Mouse (Mus musculus) intestine, embryonic 15.5 days (tissue): Measurements from ENCODE around the gene Zfyve28. TPM values are rescaled to one million over a fixed set of nuclear protein-coding genes. Genes with fewer than 3 reads are reported as not detected.

Source experiments
- ATAC-seq: fragments of 200-750 bp; cut with Nextera tagmentation; 2 replicates; pipeline ENCODE4 v1.8.0; 2017; ENCODE audit warnings: moderate TSS enrichment, moderate library complexity
- H3K27ac ChIP-seq: fragments of 300-500 bp; sonication (generic); 2 replicates; pipeline ENCODE4 v1.5.1; 2015; ENCODE audit warnings: mild to moderate bottlenecking, inconsistent platforms
- H3K27me3 ChIP-seq: fragments of 300-500 bp; sonication (generic); replicated peaks from 2 replicates; pipeline ENCODE4 v1.6.1; 2015; ENCODE audit warnings: inconsistent platforms
- H3K36me3 ChIP-seq: fragments of 300-500 bp; sonication (generic); 2 replicates; pipeline ENCODE4 v1.6.1; 2015; ENCODE audit warnings: inconsistent platforms
- H3K4me1 ChIP-seq: fragments of 300-500 bp; sonication (generic); replicated peaks from 2 replicates; pipeline ENCODE4 v1.6.1; 2015; ENCODE audit warnings: inconsistent platforms
- H3K4me2 ChIP-seq: fragments of 300-500 bp; sonication (generic); replicated peaks from 2 replicates; pipeline ENCODE4 v1.6.1; 2015; ENCODE audit warnings: mild to moderate bottlenecking, inconsistent platforms
- H3K4me3 ChIP-seq: fragments of 300-500 bp; sonication (generic); replicated peaks from 2 replicates; pipeline ENCODE4 v1.5.1; 2015; ENCODE audit warnings: inconsistent platforms
- H3K9ac ChIP-seq: fragments of 300-500 bp; sonication (generic); 2 replicates; pipeline ENCODE4 v1.6.1; 2015; ENCODE audit warnings: inconsistent platforms
- H3K9me3 ChIP-seq: fragments of 300-500 bp; sonication (generic); 2 replicates; pipeline ENCODE4 v1.6.1; 2016; ENCODE audit warnings: inconsistent platforms
- WGBS: fragments of 180-500 bp; shearing (Covaris S2); methylation state at CpG from one replicate; pipeline ENCODE4 v1.1.7; 2015; 5-methylcytosine and 5-hydroxymethylcytosine counted together
- polyA plus RNA-seq: library from polyadenylated mRNA; unstranded; fragments of >200 nt; fragmentation: Nextera tagmentation; extraction: Ambion mirVana; gene quantifications from 2 replicates; pipeline ENCODE4 v1.2.1, GENCODE M21; 2015

Zfyve28 gene
- polyA plus RNA-seq, 1 experiment from 2014 or later: 0.65 TPM

- Histone ChIP-seq H3K27me3 (no peaks in the 10 kb centered on the region), H3K27ac (no peak overlapping the region), H3K36me3 (no peaks in the 10 kb centered on the region), H3K9me3 (no peaks in the 10 kb centered on the region), H3K4me1 (peaks cover 7% of the 10 kb centered on the region; the same call in 1 of the 2 replicates), H3K4me3 (no peak overlapping the region), H3K9ac (no peak overlapping the region), H3K4me2 (no peak overlapping the region)
- ATAC-seq: no peak
- WGBS: 46% methylated on average over 5 of the region's 5 CpGs
These were observed 69.6 kb downstream of the Zfyve28 start for GRCm38 (mm10) chr5:34218672-34219071.

- WGBS: 42% methylated on average over 9 of the region's 9 CpGs
These were observed 70.5 kb downstream of the Zfyve28 start for GRCm38 (mm10) chr5:34217756-34218155.

GRCm38 (mm10) chr5:34216025-34216424 lies 72.2 kb downstream of the Zfyve28 start:
- 75% methylated on average over 7 of the region's 7 CpGs for WGBS

More at GRCm38 (mm10) chr5:34217756-34218155, 70.5 kb downstream of the Zfyve28 start:
- Histone ChIP-seq H3K27ac (no peak overlapping the region), H3K27me3 (no peaks in the 10 kb centered on the region), H3K36me3 (no peaks in the 10 kb centered on the region), H3K9ac (no peak overlapping the region), H3K4me2 (no peak overlapping the region), H3K9me3 (no peaks in the 10 kb centered on the region), H3K4me1 (peaks cover 9% of the 10 kb centered on the region; the same call in 1 of the 2 replicates), H3K4me3 (no peak overlapping the region)
- no peak for ATAC-seq

GRCm38 (mm10) chr5:34213659-34214058 lies 74.6 kb downstream of the Zfyve28 start:
- no peak overlapping the region for H3K4me2 ChIP-seq
- H3K9ac ChIP-seq: no peak overlapping the region
- H3K4me3 ChIP-seq: no peak overlapping the region
- WGBS: 54% methylated on average over 8 of the region's 8 CpGs
- H3K9me3 ChIP-seq: no peaks in the 10 kb centered on the region
- no peaks in the 10 kb centered on the region for H3K27me3 ChIP-seq
- no peak for ATAC-seq
- H3K36me3 ChIP-seq: no peaks in the 10 kb centered on the region
- no peak overlapping the region for H3K27ac ChIP-seq
- H3K4me1 ChIP-seq: peaks cover 6% of the 10 kb centered on the region; the same call in 1 of the 2 replicates

More at GRCm38 (mm10) chr5:34216025-34216424, 72.2 kb downstream of the Zfyve28 start:
- Histone ChIP-seq H3K36me3 (no peaks in the 10 kb centered on the region), H3K4me2 (no peak overlapping the region), H3K4me1 (peaks cover 9% of the 10 kb centered on the region; the same call in 1 of the 2 replicates), H3K9ac (no peak overlapping the region), H3K4me3 (no peak overlapping the region), H3K27me3 (no peaks in the 10 kb centered on the region), H3K27ac (no peak overlapping the region), H3K9me3 (no peaks in the 10 kb centered on the region)
- no peak for ATAC-seq

- Histone ChIP-seq H3K9me3 (no peaks in the 10 kb centered on the region), H3K4me1 (peaks cover 4% of the 10 kb centered on the region; the same call in 1 of the 2 replicates), H3K4me3 (no peak overlapping the region), H3K4me2 (no peak overlapping the region), H3K9ac (no peak overlapping the region), H3K27me3 (no peaks in the 10 kb centered on the region), H3K27ac (no peak overlapping the region), H3K36me3 (no peaks in the 10 kb centered on the region)
- WGBS: 3% methylated on average over 1 of the region's 1 CpGs
- peak; percentile 77 for ATAC-seq
These were observed 78.0 kb downstream of the Zfyve28 start for GRCm38 (mm10) chr5:34210279-34210678.

- Histone ChIP-seq H3K4me3 (no peak overlapping the region), H3K4me1 (no peaks in the 10 kb centered on the region), H3K27ac (no peak overlapping the region), H3K9me3 (no peaks in the 10 kb centered on the region), H3K36me3 (no peaks in the 10 kb centered on the region), H3K27me3 (no peaks in the 10 kb centered on the region), H3K9ac (no peak overlapping the region), H3K4me2 (no peak overlapping the region)
- 26% methylated on average over 3 of the region's 3 CpGs for WGBS
- no peak for ATAC-seq
These were observed 80.7 kb downstream of the Zfyve28 start for GRCm38 (mm10) chr5:34207503-34207902.

- H3K4me2 ChIP-seq: no peak overlapping the region
- no peak overlapping the region for H3K27ac ChIP-seq
- no peak for ATAC-seq
- H3K36me3 ChIP-seq: no peaks in the 10 kb centered on the region
- no peaks in the 10 kb centered on the region for H3K9me3 ChIP-seq
- no peak overlapping the region for H3K9ac ChIP-seq
- WGBS: 84% methylated on average over 2 of the region's 2 CpGs
- no peak overlapping the region for H3K4me3 ChIP-seq
- H3K4me1 ChIP-seq: no peaks in the 10 kb centered on the region
- H3K27me3 ChIP-seq: no peaks in the 10 kb centered on the region
These were observed 82.5 kb downstream of the Zfyve28 start for GRCm38 (mm10) chr5:34205788-34206187.

- no peak overlapping the region for H3K4me2 ChIP-seq
- H3K36me3 ChIP-seq: no peaks in the 10 kb centered on the region
- no peak overlapping the region for H3K27ac ChIP-seq
- 88% methylated on average over 2 of the region's 2 CpGs for WGBS
- H3K9me3 ChIP-seq: no peaks in the 10 kb centered on the region
- no peak overlapping the region for H3K9ac ChIP-seq
- H3K4me3 ChIP-seq: no peak overlapping the region
- H3K4me1 ChIP-seq: no peaks in the 10 kb centered on the region
- H3K27me3 ChIP-seq: no peaks in the 10 kb centered on the region
- no peak for ATAC-seq
These were observed 83.3 kb downstream of the Zfyve28 start for GRCm38 (mm10) chr5:34204911-34205310.

GRCm38 (mm10) chr5:34202006-34202405 lies 86.2 kb downstream of the Zfyve28 start:
- no peaks in the 10 kb centered on the region for H3K9me3 ChIP-seq
- no peak overlapping the region for H3K4me2 ChIP-seq
- 73% methylated on average over 4 of the region's 4 CpGs for WGBS
- H3K4me3 ChIP-seq: no peak overlapping the region
- ATAC-seq: no peak
- no peak overlapping the region for H3K27ac ChIP-seq
- no peak overlapping the region for H3K9ac ChIP-seq
- no peaks in the 10 kb centered on the region for H3K36me3 ChIP-seq
- no peaks in the 10 kb centered on the region for H3K4me1 ChIP-seq
- H3K27me3 ChIP-seq: no peaks in the 10 kb centered on the region

GRCm38 (mm10) chr5:34201396-34201795 lies 86.9 kb downstream of the Zfyve28 start:
- H3K27ac ChIP-seq: no peak overlapping the region
- ATAC-seq: no peak

GRCm38 (mm10) chr5:34198615-34199014 lies 89.6 kb downstream of the Zfyve28 start:
- Histone ChIP-seq H3K27me3 (no peaks in the 10 kb centered on the region), H3K9ac (no peak overlapping the region), H3K36me3 (no peaks in the 10 kb centered on the region), H3K4me2 (no peak overlapping the region), H3K4me1 (no peaks in the 10 kb centered on the region), H3K9me3 (no peaks in the 10 kb centered on the region), H3K4me3 (no peak overlapping the region), H3K27ac (no peak overlapping the region)
- WGBS: 85% methylated on average over 6 of the region's 6 CpGs
- no peak for ATAC-seq

More at GRCm38 (mm10) chr5:34201396-34201795, 86.9 kb downstream of the Zfyve28 start:
- no peaks in the 10 kb centered on the region for H3K36me3 ChIP-seq
- H3K27me3 ChIP-seq: no peaks in the 10 kb centered on the region
- no peaks in the 10 kb centered on the region for H3K4me1 ChIP-seq
- no peaks in the 10 kb centered on the region for H3K9me3 ChIP-seq
- 71% methylated on average over 2 of the region's 2 CpGs for WGBS
- H3K9ac ChIP-seq: no peak overlapping the region
- H3K4me2 ChIP-seq: no peak overlapping the region
- no peak overlapping the region for H3K4me3 ChIP-seq

GRCm38 (mm10) chr5:34197243-34197642 lies 91.0 kb downstream of the Zfyve28 start:
- Histone ChIP-seq H3K9me3 (no peaks in the 10 kb centered on the region), H3K4me2 (no peak overlapping the region), H3K4me3 (no peak overlapping the region), H3K27ac (no peak overlapping the region), H3K36me3 (no peaks in the 10 kb centered on the region), H3K9ac (no peak overlapping the region), H3K4me1 (no peaks in the 10 kb centered on the region), H3K27me3 (no peaks in the 10 kb centered on the region)
- ATAC-seq: no peak
- WGBS: 89% methylated on average over 4 of the region's 4 CpGs

GRCm38 (mm10) chr5:34196423-34196822 lies 91.8 kb downstream of the Zfyve28 start:
- no peak overlapping the region for H3K9ac ChIP-seq
- no peak for ATAC-seq
- H3K9me3 ChIP-seq: no peaks in the 10 kb centered on the region
- H3K4me1 ChIP-seq: no peaks in the 10 kb centered on the region
- H3K27ac ChIP-seq: no peak overlapping the region
- WGBS: 79% methylated on average over 7 of the region's 7 CpGs
- no peak overlapping the region for H3K4me3 ChIP-seq
- no peak overlapping the region for H3K4me2 ChIP-seq
- no peaks in the 10 kb centered on the region for H3K27me3 ChIP-seq
- H3K36me3 ChIP-seq: no peaks in the 10 kb centered on the region
